Mouse (Mus musculus) gastrocnemius, postnatal 36 days (tissue): ENCODE results near the gene Gapdhs. TPM values are rescaled to one million over a fixed set of nuclear protein-coding genes. Genes with fewer than 3 reads are reported as not detected.
"Not testable (repeated sequence)": the region's sequence is repeated elsewhere in the genome, so short reads cannot be mapped to it uniquely, and the experiment has no call there.

Experiments
- DNase-seq, 2 experiments: peaks; one replicate each; pipeline ENCODE4 v3.0.0; 2022
- intact Hi-C: fragments of 180-260 bp; cut with DNase I; formaldehyde crosslinking; loops from one replicate; pipeline ENCODE4 v1.15.1; 2025
- long read RNA-seq, 2 experiments: library from polyadenylated mRNA; stranded (forward); transcript quantifications; one replicate each; pipeline ENCODE4 v2.0.0; 2021
- total RNA-seq, 2 experiments: library from RNA; stranded (reverse); gene quantifications; 2 replicates each; pipeline ENCODE4 v1.2.3; 2021

The Gapdhs gene
- total RNA-seq: not detected
- long read RNA-seq, experiment 1, partial matches to known transcripts: 0 of 2 reads
- long read RNA-seq, experiment 1, other reads (novel, unspliced or antisense): 2 of 2 reads
- long read RNA-seq, experiment 2, partial matches to known transcripts: 0 of 1 reads
- long read RNA-seq, experiment 2, other reads (novel, unspliced or antisense): 1 of 1 reads

DNA sequence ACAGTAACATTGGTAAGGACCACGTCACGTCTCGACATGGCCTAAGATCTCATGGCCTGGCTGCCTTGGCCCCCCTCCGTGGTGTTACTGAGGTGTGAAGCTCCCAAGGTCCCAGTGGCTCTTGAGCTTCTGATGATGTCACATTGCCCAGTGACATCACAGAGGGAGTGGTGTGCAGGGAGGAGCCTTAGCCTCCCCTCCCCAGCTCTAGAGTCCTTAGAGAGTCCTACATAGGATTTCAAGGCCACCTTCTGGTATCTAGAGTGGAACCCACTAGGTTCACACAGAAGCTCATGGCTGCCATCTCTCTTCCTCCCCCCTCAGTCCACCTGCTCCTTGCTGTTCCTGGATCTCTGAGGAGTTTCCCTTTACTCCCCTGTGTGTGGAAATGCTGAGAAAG, at the start of gene Gapdhs:
Gene Gapdhs (minus strand): TSS at position 65 of the 400 bp plus-strand sequence.
- intact Hi-C loops, DNase-seq: not testable (repeated sequence)

DNA sequence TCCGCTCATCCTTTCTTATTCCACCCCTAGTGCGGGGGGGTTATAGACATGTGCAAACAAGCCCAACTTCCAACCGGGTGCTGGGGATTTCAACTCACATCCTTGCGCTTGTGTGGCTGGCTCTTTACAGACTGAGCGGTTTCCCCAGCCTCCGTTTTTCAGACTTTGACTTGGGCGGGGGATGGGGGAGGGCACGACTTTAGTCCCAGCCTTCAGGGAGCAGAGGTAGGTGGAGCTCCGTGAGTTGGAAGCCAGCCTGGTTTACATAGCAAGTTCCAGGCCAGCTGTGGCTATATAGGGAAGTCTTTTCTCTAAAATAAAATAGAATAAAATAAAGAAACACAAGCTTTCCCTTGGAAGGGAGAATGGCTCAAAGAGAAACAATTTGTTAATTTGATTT, 48.4 kb upstream of the Gapdhs start:
- no peak for DNase-seq
- intact Hi-C loops: no loop called here

DNA sequence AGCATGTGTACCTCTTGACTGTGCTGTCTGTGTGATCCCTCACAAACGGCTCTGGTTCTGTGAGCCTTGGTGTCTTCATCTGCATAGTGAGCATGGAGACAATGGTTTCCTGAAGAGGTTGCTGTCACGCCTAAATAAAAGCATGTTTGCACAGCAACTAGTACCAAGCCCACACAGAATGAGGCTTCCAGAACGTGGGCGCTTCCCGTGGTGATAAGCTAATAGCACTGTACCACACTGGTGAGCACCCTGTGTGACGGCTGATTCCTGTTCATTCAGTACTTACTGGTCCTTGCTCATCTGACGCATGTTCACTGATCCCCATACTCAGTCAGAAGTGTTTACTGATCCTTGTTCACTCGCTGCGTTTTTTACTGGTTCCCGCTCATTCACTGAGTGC, 46.7 kb upstream of the Gapdhs start:
- intact Hi-C loops: no loop called here
- no peak for DNase-seq

GRCm38 (mm10) chr7:30787377-30788022, 44.0 kb upstream of the Gapdhs start, which contains the start of gene Krtdap:
Krtdap (plus strand) TSS chr7:30787896.
- DNase-seq: no peak
- intact Hi-C loops: no loop called here

DNA sequence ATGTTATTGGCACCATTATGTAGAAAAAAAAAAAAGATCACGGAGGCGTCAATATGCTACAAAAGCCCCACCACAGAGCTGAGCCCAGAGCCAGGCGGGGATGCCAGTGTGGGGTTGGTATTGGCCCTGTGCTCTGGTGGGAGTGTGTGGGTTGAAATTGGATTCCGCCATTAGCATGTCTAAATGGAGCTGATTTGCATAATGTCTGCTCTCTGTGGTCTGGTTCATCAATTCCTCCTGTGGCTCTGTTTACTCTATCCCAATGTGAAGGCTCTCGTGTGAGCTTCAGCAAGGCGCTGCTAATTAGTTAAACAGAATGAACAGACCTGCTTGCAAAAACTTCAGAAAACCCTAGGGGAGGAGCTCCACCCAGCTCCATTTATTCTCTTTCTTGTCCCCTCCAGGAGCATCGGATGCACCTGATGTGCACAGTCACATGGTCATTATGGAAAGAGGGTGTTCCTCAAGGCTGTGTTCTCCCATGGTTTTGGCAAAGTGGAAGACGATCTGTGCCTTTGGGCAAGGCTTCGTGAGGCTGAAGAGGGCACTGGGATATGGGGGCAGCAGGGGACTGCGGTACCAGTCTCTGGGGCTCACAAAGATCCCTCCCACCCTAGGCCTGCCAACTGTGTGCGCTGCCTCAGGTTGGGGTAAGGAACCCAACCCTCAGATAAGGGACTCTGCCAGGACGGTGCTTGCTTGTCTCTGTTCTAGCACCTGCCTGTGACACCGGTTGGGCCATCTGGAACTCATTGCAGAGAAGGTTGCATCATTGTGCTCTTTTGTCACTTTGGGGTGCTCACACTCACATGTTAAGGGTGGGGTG, 42.5 kb upstream of the Gapdhs start:
- DNase-seq: no peak
- intact Hi-C loops: no loop called here

DNA sequence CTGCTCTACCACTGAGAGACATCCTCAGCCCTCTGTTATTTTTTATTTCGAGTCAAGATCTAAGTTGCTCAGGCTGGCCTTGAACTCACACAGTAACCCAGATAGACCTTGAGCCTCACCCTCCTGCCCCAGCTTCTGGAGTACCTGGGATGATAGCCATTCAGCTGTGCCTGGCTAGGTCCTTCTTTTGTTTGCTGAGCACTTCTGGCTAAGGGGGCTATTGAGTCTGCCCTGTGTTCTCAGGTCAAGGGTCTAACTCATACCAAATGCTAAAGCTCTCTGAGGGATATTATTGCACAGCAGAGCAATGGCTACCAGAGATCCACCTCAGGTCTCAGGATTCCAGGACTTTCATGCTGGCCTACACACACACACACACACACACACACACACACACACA, 41.7 kb upstream of the Gapdhs start:
- DNase-seq: no peak
- intact Hi-C loops: no loop called here

DNA sequence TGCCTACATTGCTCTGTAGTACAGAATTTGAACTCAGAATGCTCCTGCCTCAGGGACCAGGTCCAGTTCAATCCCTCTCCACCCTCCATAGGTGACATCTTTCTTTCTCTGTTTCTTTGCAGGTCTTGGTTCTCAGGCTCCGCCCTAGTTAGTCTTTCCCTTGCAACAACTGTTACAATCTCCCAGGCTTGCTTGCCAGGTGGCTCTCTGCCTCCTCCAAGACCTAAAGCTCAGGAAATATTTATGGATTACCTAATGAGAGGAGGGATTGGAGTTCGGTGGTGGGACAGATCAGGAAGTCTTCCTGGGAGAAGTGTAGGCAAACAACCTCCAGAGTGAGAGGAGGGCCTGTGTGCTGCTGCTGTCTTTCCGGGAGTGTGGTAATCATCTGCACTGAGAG, 39.2 kb upstream of the Gapdhs start:
- no peak for DNase-seq
- intact Hi-C loops: loop anchor here (5.0 kb wide), 1 partner anchor 80 kb away; the partner anchor contains the start of gene Ffar1

- DNase-seq: no peak
- intact Hi-C loops: loop anchor here (5.0 kb wide), 1 partner anchor 81 kb away; the partner anchor contains the start of gene Ffar1
These were observed 38.3 kb upstream of the Gapdhs start for GRCm38 (mm10) chr7:30781792-30782191.

- intact Hi-C loops: no loop called here
- DNase-seq: no peak
These were observed 34.4 kb upstream of the Gapdhs start for GRCm38 (mm10) chr7:30777911-30778310.

DNA sequence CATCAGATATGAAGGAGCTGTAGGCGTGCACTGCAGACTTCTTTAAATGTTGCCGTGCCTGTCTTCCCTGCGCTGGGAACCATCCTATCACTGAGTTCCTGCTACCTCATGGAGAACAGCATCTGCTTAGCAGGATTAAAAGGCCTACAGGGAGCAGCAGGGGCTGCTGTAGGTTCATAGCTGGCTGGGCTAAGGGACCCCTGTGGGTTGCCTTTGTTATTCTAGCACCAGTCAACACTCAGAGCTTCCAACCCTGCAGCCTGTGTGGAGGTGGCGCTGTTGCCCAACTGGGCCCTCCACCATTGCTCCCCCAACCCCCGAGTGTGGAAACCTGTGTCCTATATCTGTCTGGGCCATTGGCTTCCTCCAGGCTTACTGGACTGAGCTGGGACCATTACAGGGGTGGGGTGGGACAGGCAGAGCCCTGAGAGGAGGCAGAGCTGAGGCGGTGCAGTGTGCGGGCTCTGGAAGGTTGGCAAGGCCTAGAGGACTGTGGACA, 33.6 kb upstream of the Gapdhs start:
- intact Hi-C loops: no loop called here
- DNase-seq: no peak

- intact Hi-C loops: no loop called here
- DNase-seq: no peak
These were observed 32.6 kb upstream of the Gapdhs start for GRCm38 (mm10) chr7:30776104-30776503.

DNA sequence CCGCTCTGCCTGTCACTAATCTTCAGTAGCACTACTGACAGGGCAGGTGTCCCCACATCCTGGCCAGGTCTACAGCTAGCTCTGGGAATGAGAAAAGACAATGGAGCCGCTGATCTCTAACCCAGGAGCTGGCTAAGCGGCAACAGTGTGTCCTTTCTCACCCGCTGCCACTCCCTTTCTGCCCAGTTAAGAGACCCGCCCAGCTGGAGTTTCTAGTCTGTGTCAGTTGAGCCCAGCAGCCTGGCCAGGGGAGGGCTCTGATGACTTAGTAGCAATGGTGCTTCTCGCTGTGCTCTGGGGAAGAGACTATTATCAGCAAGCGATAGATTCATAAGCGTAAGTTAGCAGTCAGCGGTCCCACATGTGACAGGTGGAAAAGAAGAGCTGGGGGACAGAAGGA, 25.8 kb upstream of the Gapdhs start:
- intact Hi-C loops: no loop called here
- DNase-seq: no peak

DNA sequence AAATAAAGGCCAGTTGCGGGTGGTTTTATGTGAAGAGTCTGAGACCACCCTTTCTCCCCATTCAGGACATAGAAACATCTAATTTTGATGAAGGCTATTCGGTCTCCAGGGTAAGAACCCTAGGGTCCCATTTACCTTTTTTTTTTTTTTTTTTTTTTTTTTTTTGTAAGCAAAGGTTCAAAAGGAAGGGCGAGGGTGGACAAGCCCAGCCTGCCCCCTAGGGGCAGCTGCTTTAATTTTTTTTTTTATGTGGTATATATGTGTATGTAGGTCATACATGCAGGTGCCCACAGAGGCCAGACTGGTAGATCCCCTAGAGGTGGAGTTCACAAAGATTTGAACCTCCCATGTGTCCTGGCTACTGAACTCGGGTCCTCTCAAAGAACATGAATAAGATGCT, 22.9 kb upstream of the Gapdhs start:
- no peak for DNase-seq
- intact Hi-C loops: no loop called here

GRCm38 (mm10) chr7:30765173-30765572, 21.7 kb upstream of the Gapdhs start:
- intact Hi-C loops: no loop called here
- DNase-seq: no peak

DNA sequence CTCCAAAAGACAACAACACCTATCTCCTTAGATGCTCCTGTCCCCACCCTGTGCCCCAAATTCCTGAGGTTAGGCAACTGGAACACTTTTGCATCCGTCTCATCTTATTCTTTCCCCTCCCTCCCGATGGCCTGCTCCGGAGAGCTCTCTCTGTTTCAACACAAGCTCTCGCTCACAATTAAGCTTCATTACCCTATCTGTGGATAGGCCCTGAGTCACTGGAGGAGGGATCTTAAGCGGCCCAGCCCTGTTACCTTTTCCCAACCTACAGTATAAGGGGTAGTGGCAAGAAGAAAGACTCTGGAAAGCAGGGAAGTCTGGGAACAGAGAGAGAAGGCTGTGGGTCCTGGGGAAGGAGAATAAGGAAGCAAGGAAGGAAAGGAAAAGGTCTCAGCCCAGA, 20.0 kb upstream of the Gapdhs start, which contains the start of gene Dmkn:
Gene Dmkn (plus strand): TSS at position 301 of the 400 bp plus-strand sequence.
- no peak for DNase-seq
- intact Hi-C loops: no loop called here

GRCm38 (mm10) chr7:30761769-30762352, 18.4 kb upstream of the Gapdhs start:
- DNase-seq: no peak
- intact Hi-C loops: no loop called here

- intact Hi-C loops: no loop called here
These were observed 15.4 kb upstream of the Gapdhs start for GRCm38 (mm10) chr7:30758853-30759252.

DNA sequence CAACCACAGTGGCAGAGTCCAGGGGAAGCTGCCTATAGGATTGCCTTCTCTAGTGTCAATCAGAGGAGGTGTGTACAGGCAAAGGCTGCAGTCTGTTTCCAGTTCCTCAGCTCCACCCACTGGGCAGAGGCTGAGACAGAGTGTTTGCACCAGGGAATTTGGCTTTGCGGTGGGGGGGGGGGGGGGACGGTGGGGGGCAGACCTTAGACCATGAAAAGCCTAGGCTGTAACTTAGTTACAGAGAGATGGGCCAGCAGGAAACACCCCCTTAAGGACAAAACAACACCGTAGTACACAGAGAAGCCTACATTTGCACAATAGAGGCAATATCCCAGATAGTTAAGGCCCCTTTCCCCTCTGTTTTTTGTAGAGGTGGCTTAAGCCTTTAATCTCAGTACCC, 13.5 kb upstream of the Gapdhs start:
- no peak for DNase-seq
- intact Hi-C loops: no loop called here

More at GRCm38 (mm10) chr7:30758853-30759252, 15.4 kb upstream of the Gapdhs start:
- peak in 1 of 2 experiments; percentile 15 for DNase-seq

GRCm38 (mm10) chr7:30751086-30751669, 7.7 kb upstream of the Gapdhs start, which contains the start of gene Sbsn:
Sbsn (plus strand) TSS chr7:30751471.
- no peak for DNase-seq
- intact Hi-C loops: no loop called here
